Mouse (Mus musculus): ENCODE results near the gene Rnf149.

DNA sequence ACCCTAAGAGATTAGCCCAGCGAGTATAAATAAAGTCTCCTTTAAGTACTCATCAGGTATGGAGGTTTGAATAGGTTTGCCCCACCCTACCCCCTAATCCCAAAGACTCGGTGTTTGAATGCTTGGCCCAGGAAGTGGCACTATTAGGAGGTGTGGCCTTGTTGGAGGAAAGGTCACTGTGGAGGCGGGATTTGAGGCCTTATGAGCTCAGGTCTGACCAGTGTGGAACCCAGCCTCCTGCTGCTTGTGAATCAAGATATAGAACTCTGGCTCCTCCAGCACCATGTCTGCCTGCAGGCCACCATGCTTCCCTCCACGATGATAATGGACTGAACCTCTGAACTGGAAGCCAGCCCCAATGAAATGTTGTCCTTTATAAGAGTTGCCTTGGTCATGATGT, 46.2 kb downstream of the Rnf149 start:
- TF ChIP-seq ZC3H11A (IDR thresholded peaks at IDR 0.05; ENCODE audit: low read depth, low read length) (no peak), POLR2A (IDR thresholded peaks at IDR 0.05; ENCODE audit: low read depth, low read length) (no peak), CTCF (conservative IDR thresholded peaks at IDR 0.05 in 1 of 2, IDR thresholded peaks at IDR 0.05 in 1 of 2; ENCODE audit: low read depth in 2 of 2, low read length in 2 of 2) (no peak), NRF1 (IDR thresholded peaks at IDR 0.05; ENCODE audit: low read depth, low read length) (no peak), RCOR1 (conservative IDR thresholded peaks at IDR 0.05; ENCODE audit: low read depth, low read length) (no peak), TCF12 (IDR thresholded peaks at IDR 0.05; ENCODE audit: low read depth, low read length) (no peak), ZMIZ1 (IDR thresholded peaks at IDR 0.05; ENCODE audit: low read depth, low read length) (no peak), KAT2A (IDR thresholded peaks at IDR 0.05; ENCODE audit: insufficient replicate concordance, low read length) (no peak), ZKSCAN1 (IDR thresholded peaks at IDR 0.05; ENCODE audit: borderline replicate concordance, low read depth, low read length) (no peak)
